ENCODE assay signal across 9 mouse cellular contexts in genomic region chr10:61374076-61374475, GRCm38 (mm10). TPM values are rescaled to one million over a fixed set of nuclear protein-coding genes. Genes with fewer than 3 reads are reported as not detected.
DNase-seq lines count a peak whose midpoint lies in the region; ATAC-seq and TF ChIP-seq lines count a peak whose summit lies in the region.
"Had no signal": no experiment of that assay in that cellular context is flagged by ENCODE, and none has a peak within 500 bp of the region (broad histone marks: within the 10 kb centered on the region; RNA-seq: fewer than 3 reads in every experiment).

No protein-coding gene starts in this region.

- H3K9ac ChIP-seq in heart, embryonic 14.5 days (ENCODE audit: low read length), result no peak overlapping the region
- H3K9ac ChIP-seq in liver, embryonic 16.5 days (ENCODE audit: low read depth, low read length), result no peak overlapping the region

- H3K27ac ChIP-seq in heart, embryonic 14.5 days (replicated peaks in 1 of 2; ENCODE audit: control insufficient read depth in 1 of 2, insufficient read depth in 1 of 2, low read depth in 2 of 2, low read length in 2 of 2), result peak overlapping the region; percentile 28 to 65
- no peak overlapping the region for H3K27ac ChIP-seq in liver, embryonic 16.5 days (ENCODE audit: low read length)

- H3K36me3 ChIP-seq in E14TG2a.4 (ENCODE audit: insufficient read depth, low read length), result peaks cover 90% of the 10 kb centered on the region
- peaks cover 9% of the 10 kb centered on the region for H3K36me3 ChIP-seq in heart, embryonic 14.5 days (ENCODE audit: control insufficient read depth, insufficient read depth, low read length)
- H3K36me3 ChIP-seq in liver, embryonic 16.5 days (ENCODE audit: control insufficient read depth, insufficient read depth), result no peaks in the 10 kb centered on the region

- no peak for TF ChIP-seq CTCF in E14TG2a.4 (conservative IDR thresholded peaks at IDR 0.05; ENCODE audit: low read length)

- 0 out of 2 replicates have a peak overlapping the region, but pooled peaks have one; percentile 11 for H3K4me2 ChIP-seq in heart, embryonic 14.5 days (ENCODE audit: low read length)
- H3K4me2 ChIP-seq in liver, embryonic 16.5 days (ENCODE audit: low read depth, low read length), result no peak overlapping the region

- peaks cover 99% of the 10 kb centered on the region for H3K4me1 ChIP-seq in E14TG2a.4 (replicated peaks; ENCODE audit: low read depth, low read length)
- H3K4me1 ChIP-seq in heart, embryonic 14.5 days (ENCODE audit: control insufficient read depth in 2 of 2, insufficient read depth in 2 of 2, low read length in 2 of 2), result peaks cover 54 to 83% of the 10 kb centered on the region in 2 experiments
- H3K4me1 ChIP-seq in liver, embryonic 16.5 days (ENCODE audit: control insufficient read depth, low read depth, low read length), result peaks cover 9% of the 10 kb centered on the region; the same call in 1 of the 2 replicates

- peak overlapping the region; percentile 52 for H3K4me3 ChIP-seq in E14TG2a.4 (replicated peaks; ENCODE audit: low read length)
- H3K4me3 ChIP-seq in heart, embryonic 14.5 days (ENCODE audit: control insufficient read depth in 1 of 2, insufficient read depth in 1 of 2, low read depth in 1 of 2, low read length in 2 of 2), result no peak overlapping the region
- H3K4me3 ChIP-seq in liver, embryonic 16.5 days (ENCODE audit: low read depth, low read length), result no peak overlapping the region

- WGBS in heart, embryonic 14.5 days, result 28% methylated on average over 4 of the region's 4 CpGs
- WGBS in liver, embryonic 16.5 days (ENCODE audit: insufficient replicate concordance), result 7% methylated on average over 4 of the region's 4 CpGs

- H3K27me3 ChIP-seq in E14TG2a.4 (ENCODE audit: insufficient read depth, low read length), result no peaks in the 10 kb centered on the region
- no peaks in the 10 kb centered on the region for H3K27me3 ChIP-seq in heart, embryonic 14.5 days (ENCODE audit: control insufficient read depth, insufficient read depth, low read length)
- H3K27me3 ChIP-seq in liver, embryonic 16.5 days (ENCODE audit: control insufficient read depth, insufficient read depth, low read depth, low read length), result no peaks in the 10 kb centered on the region

- ATAC-seq in heart, embryonic 14.5 days (ENCODE audit: insufficient number of reproducible peaks, insufficient read depth, low FRiP score, low read depth), result 0 out of 2 replicates have a peak, but pooled peaks have one; percentile 13
- ATAC-seq in liver, embryonic 16.5 days (ENCODE audit: low read depth), result 0 out of 2 replicates have a peak, but pooled peaks have one; percentile 25

- DNase-seq in adrenal gland, adult (ENCODE audit: inconsistent age in 2 of 2, low spot score in 1 of 2), result peak; percentile 54 to 74
- DNase-seq in adrenal gland, adult 18-20 months (ENCODE audit: low spot score in 2 of 2), result no peak
- DNase-seq in urinary bladder, postnatal 36 days (ENCODE audit: low spot score in 2 of 2), result no peak
- no peak for DNase-seq in ovary, postnatal 10 days (ENCODE audit: low spot score)
- no peak for DNase-seq in natural killer cell, adult 2 months (ENCODE audit: low spot score in 2 of 2)

- H3K9me3 ChIP-seq in E14TG2a.4 (ENCODE audit: low read length), result no peaks in the 10 kb centered on the region
- H3K9me3 ChIP-seq in heart, embryonic 14.5 days (ENCODE audit: control insufficient read depth, low read length), result no peaks in the 10 kb centered on the region
- no peaks in the 10 kb centered on the region for H3K9me3 ChIP-seq in liver, embryonic 16.5 days (replicated peaks; ENCODE audit: control insufficient read depth, low read length)

RNA-seq across cellular contexts. Expression of gene Pald1, which starts 9.3 kb away (rescaled TPM):
- total RNA-seq in adrenal gland, adult 18-20 months (2021), result 10 to 100 TPM; 17.3 to 31.1 TPM
- polyA plus RNA-seq in heart, embryonic 14.5 days (2014; fragmentation: Nextera tagmentation; extraction: Ambion mirVana), result 19.5 and 21.7 TPM in 2 replicates
- 6.3 and 6.5 TPM in 2 replicates for polyA plus RNA-seq in liver, embryonic 16.5 days (2015; fragmentation: Nextera tagmentation; extraction: Ambion mirVana)

RNA-seq across cellular contexts. Expression of gene Nodal, which starts 43.7 kb away (rescaled TPM):
- not detected for total RNA-seq in adrenal gland, adult 18-20 months (2021)
- 0.12 and 0.15 TPM in 2 replicates for polyA plus RNA-seq in heart, embryonic 14.5 days (2014; fragmentation: Nextera tagmentation; extraction: Ambion mirVana)
- 0.46 and 0.88 TPM in 2 replicates for polyA plus RNA-seq in liver, embryonic 16.5 days (2015; fragmentation: Nextera tagmentation; extraction: Ambion mirVana)
- total RNA-seq: layer of hippocampus, postnatal 10 days had no signal

Comparison
In these comparisons a context has a peak if more than half of its experiments do, and no peak if none do; other contexts are left out.
1. DNase-seq: peak in adrenal gland, adult (2 of 2); none in adrenal gland, adult 18-20 months (0 of 2), urinary bladder, postnatal 36 days (0 of 2), ovary, postnatal 10 days (single experiment) and natural killer cell, adult 2 months (0 of 2).